Mouse (Mus musculus) heart, adult 8-10 months (tissue): ENCODE measurements around the gene A930018P22Rik. TPM values are rescaled to one million over a fixed set of nuclear protein-coding genes. Genes with fewer than 3 reads are reported as not detected.
"Not testable (repeated sequence)": the region's sequence is repeated elsewhere in the genome, so short reads cannot be mapped to it uniquely, and the experiment has no call there.

Experiments
- DNase-seq: peaks from one replicate; pipeline ENCODE4 v3.0.0; 2022; ENCODE audit warnings: low spot score
- total RNA-seq, 4 experiments: library from RNA; stranded (reverse); gene quantifications; 2 replicates each; pipeline ENCODE4 v1.2.4; 2022

The A930018P22Rik gene
- total RNA-seq, 4 experiments from 2014 or later: 0.56 to 1.4 (median 0.68) TPM; not detected in 1

DNA sequence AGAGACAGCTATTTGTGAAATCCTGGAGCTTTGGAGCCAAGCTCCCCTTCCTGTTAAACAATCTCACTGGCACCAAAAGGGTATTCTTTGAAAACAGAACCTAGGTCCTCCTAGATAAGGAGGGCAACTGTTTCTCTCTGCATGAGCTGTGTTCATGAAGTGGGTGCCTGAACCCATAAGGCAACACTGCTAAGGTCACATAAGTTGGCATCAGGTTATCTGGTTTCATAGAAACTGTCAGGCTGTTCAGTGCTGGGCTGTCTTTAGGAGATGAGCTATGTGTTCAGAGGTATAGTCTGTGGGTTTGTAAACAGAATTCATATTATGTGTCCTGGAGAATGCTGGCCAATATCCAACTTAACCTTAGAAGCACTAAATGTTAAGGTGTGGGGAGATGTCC lies 5.4 kb upstream of the A930018P22Rik start:
- DNase-seq: not testable (repeated sequence)

DNA sequence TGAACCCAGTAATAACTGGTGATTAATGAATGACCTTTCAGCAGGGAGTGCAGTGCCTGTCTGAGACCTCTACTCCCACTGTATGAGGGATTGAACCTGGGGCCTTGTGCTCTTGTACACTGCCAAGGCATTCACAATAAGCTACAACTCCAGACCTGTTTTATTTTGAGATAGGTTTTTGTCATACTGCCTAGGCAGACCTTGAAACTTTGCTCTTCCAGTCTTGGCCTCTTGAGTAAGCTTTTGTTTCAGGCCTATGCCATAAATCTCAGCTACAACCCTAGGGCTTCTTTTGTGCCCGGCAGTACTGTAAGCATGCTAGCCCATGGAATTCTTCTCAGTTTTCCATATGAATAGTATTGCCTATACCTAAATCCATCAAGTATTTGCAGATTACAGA lies 3.5 kb upstream of the A930018P22Rik start:
- no peak for DNase-seq

DNA sequence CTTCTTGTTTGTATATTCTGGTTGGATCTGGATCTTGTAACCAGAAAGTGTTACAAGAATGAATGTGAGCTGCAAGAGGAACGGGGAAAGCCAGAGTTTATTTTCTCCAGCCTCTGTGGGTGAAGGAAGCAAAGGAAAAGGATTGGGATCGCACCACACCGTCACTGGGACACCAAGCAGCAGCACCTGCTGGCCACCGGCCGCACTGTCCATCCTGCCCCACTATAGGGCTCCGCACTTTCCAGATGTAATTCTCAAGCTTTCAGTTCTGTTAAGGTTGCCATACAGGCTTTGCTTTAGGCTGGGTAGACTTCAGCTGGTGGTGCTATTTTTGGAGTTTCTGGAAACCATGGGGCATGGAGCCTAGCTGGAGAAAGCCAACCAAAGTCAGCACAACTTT lies 2.3 kb upstream of the A930018P22Rik start:
- no peak for DNase-seq

DNA sequence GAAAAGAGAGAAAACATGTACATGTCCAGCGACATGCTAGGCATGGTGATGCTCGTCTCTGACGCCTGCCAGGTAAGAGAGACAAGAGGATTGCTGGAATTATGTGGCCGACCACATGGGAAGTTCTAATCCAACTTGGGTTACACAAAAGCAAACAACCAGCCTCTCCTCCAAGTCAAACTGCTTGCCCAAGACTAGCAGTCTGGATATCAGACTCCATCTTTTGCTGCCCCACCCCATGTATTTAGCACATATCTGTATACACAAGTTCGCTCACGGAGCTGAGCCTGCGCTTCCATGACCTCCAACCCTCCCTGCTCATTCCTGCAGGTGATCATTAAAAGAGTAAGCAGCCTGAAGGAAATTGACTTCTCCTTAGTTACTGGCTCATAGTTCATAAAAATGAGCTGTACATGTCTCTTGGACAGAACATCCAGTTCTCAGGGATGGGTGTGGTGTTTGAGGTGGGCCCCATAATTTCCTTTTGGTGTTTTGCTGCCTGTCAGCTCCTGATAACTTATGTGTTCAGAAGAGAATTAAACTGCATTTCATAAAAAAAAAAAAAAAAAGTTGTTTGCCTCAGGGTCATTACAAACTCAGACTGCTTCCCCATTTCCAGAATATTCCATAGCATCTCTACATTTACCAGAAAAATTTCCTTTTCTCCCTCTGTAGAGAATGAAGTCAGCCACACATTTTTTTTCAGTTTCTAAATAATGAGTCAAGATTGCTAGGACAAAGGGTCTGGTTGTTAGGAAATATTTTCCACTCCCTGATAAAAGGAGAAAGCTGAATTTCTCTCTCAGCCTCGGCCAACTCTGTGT lies 676 bp upstream of the A930018P22Rik start:
- DNase-seq: peak; percentile 67

DNA sequence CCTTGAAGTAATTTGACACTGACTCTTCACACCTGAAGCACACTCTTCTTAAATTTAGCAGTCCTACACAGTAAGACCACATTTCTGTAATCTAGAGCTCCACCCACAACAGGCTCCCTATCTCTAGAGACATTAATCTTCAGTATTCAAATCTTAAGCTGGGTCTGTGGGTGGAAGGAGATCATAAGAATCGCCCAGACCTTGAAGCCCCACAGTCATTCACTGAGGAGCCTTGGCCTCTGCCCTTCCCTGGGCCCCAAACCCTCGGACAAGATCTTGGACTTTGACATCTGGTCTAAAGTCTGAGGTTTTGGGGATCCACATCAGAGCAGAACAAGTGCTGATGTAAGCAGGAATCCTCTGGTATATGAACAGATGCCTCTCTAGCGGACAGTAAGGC lies 971 bp downstream of the A930018P22Rik start:
- DNase-seq: no peak

DNA sequence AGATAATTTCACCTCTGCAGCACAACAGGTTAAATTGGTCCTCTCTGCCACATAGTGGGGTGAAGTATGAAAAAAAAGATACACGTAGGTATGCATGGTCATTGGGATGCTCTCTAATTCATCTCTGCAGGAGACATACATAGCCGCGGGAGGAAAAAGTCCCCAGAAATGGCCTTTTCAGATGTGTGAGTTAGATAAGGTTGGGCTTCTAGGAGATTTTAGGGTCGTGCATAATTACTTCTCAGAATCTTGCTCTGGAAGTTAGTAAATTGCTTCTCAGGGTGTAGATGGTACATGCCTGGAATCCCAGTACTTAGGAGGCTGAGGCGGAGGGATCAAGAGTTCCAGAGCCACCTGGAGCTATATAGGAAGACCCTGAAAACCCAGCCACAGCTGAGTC lies 1.5 kb downstream of the A930018P22Rik start:
- no peak for DNase-seq

DNA sequence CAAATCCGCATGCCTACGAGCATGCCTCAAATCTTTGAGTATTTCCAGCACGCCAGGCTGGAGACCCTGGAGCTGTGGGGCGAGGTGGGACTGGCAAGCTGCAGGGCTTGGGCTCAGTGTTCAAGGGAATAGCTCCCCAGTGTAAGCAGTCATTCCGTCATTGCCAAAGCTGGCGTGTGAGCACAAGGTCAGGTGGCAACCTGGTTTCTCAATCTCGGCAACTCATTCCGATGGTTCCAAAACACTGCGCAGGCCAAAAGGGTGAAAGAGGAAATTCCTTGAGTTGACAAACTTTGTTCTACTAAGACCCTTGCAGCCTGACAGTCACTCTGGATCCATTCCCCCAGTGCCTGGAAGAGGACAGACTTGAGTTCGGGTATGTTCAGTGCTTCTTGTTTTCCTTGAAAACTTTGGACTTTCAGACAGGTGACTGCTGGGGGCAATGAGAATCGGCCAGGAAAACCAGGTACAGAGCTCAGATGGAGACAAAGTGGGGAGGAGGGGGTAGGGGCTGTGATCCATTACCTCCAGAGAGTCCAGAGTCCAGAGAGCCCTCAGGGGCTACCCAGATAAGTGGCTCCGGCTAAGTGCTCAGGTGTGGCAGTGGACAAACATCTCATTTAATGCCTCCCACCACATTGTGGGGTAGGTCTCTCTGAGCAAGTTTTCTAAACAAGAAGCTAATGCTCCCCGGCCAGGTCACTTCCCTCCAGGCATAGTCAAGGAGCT lies 6.4 kb downstream of the A930018P22Rik start:
- DNase-seq: no peak

DNA sequence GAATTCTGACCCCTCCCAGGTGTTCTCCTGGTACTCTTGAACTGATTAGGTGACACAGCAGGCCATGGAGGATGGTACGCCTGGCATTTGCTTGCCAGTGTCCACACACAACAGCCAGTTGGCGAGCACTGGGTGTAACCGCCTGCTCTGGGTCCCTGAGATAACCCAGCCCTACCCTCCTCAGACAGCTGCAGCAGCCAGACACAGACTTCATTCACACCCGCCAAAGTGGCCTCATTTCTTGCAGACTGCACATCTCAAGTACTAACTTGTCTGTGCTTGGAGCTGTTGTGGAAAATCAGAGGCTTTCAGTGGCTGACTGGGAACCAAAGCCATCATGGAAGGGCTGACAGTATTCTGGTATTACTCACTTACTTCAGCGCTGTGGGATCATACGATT lies 7.6 kb downstream of the A930018P22Rik start:
- no peak for DNase-seq

DNA sequence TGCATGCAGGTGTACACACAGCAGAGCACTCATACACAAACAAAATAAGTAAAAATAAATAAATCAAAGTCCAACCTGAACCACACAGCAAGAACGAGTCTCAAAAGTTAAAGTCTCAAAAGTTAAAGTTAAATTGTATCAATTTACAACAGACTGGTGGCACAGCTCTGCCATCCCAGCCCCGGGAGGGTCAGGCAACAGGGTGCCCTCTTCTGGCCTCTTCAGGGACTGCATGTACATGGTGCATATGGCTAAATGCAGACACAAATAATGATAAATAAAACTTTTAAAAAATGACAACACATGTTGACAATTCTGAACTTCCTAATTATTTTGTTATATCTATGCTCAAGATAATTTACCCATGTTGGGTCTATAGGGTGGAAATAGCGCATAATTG lies 8.4 kb downstream of the A930018P22Rik start:
- no peak for DNase-seq

DNA sequence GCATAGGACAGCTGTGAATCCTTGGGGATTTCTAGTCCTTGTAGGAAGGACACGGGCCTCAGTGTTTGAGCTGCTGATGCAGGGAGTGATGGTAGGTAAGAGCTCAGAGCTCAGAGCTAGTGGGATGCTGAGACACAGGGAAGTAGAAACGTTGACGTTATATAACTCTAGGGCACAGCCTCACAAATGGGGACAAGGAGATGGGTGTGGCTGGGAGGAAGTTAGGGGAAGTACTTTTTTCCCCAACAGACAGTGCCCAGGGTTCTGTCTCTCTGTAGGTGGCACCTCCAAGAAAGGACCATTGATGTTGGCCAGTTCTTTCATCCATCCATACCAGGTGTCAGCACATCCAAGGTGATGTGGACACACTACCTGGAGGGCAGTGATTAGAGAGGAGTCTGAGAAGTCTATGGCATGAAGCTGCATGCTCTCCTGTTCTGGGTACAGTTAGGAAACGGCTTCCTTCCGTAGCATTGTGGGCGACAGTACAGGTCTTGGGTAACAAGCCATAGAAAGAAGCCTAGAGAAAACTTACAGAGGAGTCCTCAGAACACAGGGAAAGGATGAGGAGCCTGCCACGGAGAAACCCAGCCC lies 9.8 kb downstream of the A930018P22Rik start:
- no peak for DNase-seq

DNA sequence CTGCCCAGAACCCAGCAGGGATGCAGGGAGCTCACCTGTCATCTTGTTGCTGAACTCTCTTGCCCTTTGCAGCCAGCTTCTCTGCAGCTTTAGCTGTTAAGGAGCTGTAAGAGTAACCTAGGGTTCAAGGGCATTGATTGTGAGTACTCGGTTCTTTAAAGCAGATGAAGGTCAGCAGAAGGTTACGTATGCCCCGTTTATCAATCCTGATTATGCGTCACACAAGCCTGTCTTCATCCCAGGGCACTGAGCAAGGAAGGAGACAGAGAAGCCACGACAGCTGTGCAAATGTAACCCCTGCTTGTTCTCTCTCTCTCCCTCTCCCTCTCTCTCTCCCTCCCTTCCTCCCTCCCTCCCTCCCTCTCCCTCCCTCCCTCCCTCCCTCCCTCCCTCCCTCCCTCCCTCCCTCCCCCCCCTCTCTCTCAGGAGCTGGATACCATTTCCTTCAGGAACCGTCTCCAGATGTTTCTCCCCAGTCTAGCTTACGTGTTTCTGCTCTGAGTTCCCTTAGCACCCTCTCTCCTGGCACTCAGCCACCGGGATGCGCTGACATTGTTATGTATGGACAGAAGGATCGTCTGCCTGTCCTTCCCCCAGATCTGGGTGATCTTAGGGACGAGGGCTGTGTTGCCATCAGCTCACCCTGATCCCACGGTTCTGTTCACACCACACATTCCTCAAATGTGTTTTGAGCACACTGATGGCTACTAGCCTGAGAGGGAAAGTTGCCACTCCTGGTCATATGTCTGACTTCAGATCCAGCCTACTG lies 10.7 kb downstream of the A930018P22Rik start:
- DNase-seq: no peak

DNA sequence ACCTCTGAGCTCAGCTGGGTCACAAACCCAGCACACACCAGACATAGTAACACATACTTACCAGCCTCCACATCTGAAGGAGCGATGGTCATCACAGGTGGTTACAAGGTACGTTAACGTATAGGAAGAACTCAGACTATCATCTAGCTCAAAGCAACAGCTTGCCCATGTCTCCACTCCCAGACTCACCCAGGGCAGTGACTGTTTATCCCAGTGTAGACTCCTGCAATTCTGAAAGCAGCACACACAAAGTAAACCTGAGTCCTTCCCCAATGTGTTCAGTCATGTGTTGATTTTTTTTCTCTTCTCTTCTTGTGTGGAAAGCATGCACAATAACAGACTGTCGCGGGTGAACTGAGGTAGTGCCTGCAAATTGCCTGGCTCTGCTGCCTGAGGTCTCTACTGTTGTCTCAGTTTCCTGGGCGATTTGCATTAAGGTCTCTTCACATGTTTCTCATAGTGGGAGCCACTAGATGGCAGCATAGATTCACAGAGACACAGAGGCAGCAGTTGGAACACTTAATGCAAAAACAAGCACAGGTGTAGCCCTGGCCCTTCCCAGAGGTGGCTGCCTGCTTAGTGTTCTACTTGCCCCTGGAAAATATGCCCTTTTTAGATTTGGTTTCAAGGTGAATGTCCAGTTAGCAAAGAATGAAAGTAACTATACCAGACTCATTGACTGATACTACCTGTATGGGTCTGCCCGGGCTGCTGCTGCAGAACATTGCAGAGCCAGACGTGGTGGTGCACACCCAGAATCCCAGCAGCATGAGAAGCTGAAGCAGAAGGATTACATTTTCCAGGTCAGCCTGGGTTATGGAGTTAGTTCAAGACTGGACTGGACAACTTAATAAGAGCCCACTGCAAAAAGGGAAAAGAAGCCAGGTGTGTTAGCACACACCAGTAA lies 11.8 kb downstream of the A930018P22Rik start:
- peak; percentile 56 for DNase-seq

DNA sequence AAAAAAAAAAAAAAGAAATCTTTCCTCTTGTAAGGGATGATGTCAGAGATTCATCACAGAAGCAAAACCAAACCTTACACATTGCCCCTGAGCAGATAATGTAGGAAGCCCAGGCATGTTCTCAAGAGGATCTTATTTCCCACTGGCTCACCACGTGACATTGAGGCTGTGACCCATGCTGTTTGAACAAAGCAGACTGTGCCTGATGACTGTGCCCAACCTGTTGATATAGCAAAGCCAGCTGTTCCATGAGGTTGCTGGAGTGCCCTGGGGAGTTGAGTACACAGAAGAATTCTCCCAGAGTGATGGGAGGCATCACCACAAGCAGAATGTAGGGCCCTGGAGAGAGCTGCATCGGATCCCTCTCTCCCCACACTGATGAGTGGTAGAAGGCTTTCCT lies 13.4 kb downstream of the A930018P22Rik start:
- no peak for DNase-seq

DNA sequence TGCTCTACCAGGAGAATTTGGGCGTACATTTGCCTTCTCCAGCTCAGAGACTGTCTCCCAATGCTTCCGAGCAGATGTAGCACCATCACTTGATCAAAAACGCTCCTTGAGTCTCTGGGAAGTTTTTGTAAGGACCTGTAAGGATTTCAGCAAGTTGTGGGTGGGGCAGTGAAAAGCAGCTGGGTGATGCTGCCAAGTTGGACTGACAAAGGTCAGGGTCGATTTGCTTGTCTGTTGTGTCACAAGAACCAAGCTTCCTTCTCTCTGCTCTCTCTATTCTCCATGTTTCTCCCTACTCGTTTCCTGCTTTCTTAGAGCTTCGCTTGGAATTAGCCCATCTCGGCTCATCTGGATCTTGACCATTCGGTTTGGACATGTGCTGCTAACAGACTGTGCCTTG lies 19.6 kb downstream of the A930018P22Rik start:
- no peak for DNase-seq

DNA sequence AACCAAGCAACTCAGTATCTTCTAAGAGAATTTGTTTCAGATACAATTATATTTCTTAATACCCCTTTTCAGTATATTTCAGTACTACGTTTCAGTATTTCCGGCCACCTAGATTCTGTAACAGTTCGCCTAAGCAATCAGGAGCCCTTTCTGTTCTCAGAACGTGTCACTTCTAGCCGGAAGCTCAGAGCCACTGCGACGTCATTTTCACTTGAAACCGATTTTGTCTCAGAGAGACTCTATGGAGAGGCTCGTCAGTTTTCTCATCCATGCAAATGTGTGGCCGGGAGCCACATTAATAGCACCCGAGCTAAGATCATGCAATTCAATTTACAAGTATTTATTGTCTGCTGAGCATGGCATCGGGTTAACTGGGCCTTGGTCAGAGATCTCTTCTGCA lies 21.4 kb downstream of the A930018P22Rik start:
- no peak for DNase-seq

DNA sequence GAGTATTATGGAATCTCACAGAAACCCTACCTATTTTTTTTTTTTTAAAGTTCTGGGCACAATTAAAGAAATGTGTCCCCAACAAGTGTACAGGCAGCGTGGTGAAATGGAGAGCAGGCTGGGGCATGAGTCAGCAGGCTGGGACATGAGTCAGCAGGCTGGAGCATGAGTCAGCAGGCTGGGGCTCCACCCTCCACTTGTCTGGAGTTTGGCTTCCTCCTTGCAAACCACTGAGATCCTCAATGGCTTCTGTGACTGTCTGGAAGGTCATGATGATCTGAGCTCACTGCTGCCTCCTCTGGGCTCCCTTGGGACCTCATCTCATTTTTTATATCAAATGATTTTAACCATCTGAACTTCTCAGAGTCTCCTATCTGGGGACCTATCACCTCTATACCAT lies 23.4 kb downstream of the A930018P22Rik start:
- DNase-seq: no peak

DNA sequence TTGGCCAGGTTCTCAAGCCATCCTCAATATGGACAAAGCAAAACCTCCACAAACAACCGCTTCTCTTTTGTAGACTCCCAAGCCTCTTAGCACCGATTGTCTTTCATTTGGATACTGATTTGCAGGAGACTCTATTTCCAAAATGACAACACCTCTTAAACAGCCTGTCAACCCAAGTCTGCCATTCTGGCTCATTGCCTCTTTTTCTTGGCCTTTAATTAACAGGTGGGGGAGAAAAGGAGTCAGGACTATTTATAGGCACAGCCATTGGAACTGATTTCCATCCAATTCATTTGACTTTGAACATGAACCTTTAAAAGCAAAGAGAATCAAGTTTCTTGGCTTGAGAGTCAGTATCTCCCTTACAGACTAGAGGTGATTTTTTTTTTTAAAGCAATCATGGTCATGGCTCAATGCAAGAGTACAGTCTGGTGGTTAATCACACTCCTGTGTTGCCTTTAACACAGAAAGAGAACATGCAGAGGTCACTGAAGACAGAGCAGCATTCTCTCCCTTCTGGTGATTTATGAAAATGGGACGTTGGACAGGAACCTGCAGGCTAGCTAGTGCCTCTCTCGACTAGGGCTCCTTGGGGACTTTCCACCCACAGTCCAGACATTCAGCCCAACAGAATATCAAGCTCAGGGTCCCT lies 25.5 kb downstream of the A930018P22Rik start:
- no peak for DNase-seq

DNA sequence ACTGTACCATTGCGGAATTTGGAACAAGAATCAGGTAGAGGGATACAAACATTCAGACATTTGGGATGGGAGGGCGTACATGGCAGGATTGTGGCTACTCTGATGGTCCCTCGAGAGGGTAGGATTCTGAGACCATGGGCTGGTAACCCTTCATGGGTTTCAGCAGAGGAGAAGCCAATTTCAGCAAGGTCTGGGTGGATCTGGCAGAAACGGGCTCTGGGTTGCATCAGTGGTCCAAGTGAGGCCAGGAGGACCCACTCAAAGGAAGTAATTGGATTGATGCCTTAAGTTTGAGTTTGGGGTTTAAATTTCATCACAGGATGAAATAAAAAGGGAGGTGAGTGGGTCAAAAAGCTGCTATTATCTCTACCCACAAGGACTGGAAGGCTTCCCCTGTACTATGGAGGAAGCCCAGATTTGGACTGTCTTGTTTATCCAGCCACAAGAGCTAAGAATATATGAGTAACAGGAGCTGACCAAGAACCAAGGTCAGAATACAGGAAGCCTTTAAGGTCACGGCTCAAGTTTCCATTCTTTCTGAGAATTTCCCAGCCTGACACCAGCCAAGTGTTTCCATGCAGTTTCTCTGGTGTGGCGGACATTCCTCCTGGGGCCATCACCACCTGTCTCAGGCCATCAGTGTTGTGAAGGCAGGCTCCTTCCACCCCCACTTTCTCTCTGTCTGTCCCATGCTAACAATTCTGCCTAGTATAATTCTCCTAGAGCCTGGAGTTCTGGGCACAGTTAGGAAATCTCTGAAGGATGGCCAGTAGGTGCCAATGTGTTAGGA lies 28.2 kb downstream of the A930018P22Rik start:
- DNase-seq: no peak

DNA sequence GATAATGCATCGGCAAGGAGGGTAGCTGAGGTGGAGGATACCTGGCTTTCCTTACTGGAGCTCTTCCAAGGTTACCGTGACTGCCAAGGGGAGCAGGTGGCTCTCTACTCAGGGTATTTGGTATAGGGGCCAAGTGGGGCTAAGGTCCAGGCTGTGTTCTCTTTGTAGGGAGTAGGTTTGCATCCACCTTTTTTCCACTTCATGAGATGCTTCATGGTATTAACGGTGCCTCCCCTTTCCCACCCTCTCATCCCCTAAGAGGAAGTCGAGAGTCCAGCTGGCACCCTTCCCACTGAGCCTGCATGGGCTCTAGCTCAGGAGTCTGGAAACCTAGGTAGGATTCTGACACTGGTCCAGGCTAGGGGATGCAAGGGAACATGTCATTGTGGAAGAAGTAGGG lies 30.8 kb downstream of the A930018P22Rik start:
- DNase-seq: no peak

DNA sequence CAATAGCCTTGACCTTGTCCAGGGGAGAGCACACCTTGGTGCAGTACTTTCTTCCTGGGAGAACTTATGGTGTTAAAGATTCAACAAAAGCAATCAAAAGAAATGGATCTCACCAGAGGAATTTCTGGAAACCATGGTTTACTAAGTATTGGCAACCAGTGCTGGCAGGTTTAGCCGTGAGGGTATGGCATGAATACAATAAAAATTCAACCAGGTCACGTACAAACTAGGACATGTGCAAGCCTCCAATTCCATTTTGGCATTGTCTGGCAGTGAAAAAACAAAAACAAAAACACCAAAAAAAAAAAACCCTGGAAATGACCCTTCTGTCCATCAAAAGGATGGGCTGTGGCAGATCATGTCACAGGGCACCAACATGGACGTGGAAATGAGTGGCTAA lies 31.3 kb downstream of the A930018P22Rik start:
- DNase-seq: no peak
